Mouse (Mus musculus) Muller cell, postnatal 12 days (primary cell): ENCODE data around the gene Tsnax.
A peak's percentile ranks its signal among the peaks of the same experiment; 100 is the strongest.

Experiments
- DNase-seq: peaks from one replicate; pipeline ENCODE4 v3.0.0-alpha.2; 2015; ENCODE audit errors: inconsistent ontology term

Tsnax gene

GRCm38 (mm10) chr8:125080388-125081344 lies 67.9 kb downstream of the Tsnax start:
- no peak for DNase-seq

GRCm38 (mm10) chr8:125083746-125084145 lies 70.9 kb downstream of the Tsnax start:
- DNase-seq: peak; percentile 29
